ENCODE assay signal across 13 mouse cellular contexts in genomic region chr1:97647037-97647436, GRCm38 (mm10). TPM values are rescaled to one million over a fixed set of nuclear protein-coding genes. Genes with fewer than 3 reads are reported as not detected.
DNase-seq lines count a peak whose midpoint lies in the region; ATAC-seq and TF ChIP-seq lines count a peak whose summit lies in the region.
"Had no signal": no experiment of that assay in that cellular context is flagged by ENCODE, and none has a peak within 500 bp of the region (broad histone marks: within the 10 kb centered on the region; RNA-seq: fewer than 3 reads in every experiment).

No protein-coding gene starts in this region.

- ATAC-seq in liver, embryonic 12.5 days = no peak

- no peaks in the 10 kb centered on the region for H3K4me1 ChIP-seq in liver, adult 2 months (ENCODE audit: control insufficient read depth, insufficient read depth, low read length)
- H3K4me1 ChIP-seq in liver, embryonic 12.5 days = peaks cover 37% of the 10 kb centered on the region
- no peaks in the 10 kb centered on the region for H3K4me1 ChIP-seq in ES-E14 (ENCODE audit: control insufficient read depth in 2 of 2, insufficient read depth in 2 of 2, low read length in 2 of 2, poor library complexity in 1 of 2)
- H3K4me1 ChIP-seq in olfactory bulb, adult 2 months (ENCODE audit: control insufficient read depth, insufficient read depth, low read length) = peaks cover 14% of the 10 kb centered on the region; the same call in 1 of the 2 replicates

- no peak for DNase-seq in liver, adult 2 months (ENCODE audit: extremely low read depth, low read depth, low spot score)
- DNase-seq in ES-E14 (ENCODE audit: low read depth, low spot score) = peak; percentile 36
- no peak for DNase-seq in brain, embryonic 14.5 days (ENCODE audit: low read depth)
- DNase-seq in yolk sac, embryonic 10.5 days (ENCODE audit: low spot score) = no peak
- DNase-seq in left cerebral cortex, adult 18-20 months (ENCODE audit: low spot score in 2 of 2) = no peak
- DNase-seq in urinary bladder, postnatal 4 days (ENCODE audit: low spot score in 2 of 2) = no peak
- DNase-seq: adrenal gland, adult 8-10 months; gastrocnemius, postnatal 14 days had no signal

- 97% methylated on average over 1 of the region's 1 CpGs for WGBS in liver, adult 2 months
- WGBS in liver, embryonic 12.5 days (ENCODE audit: insufficient replicate concordance) = 83% methylated on average over 1 of the region's 1 CpGs
- 73% methylated on average over 1 of the region's 1 CpGs for WGBS in olfactory bulb, adult 2 months

- H3K4me3 ChIP-seq in liver, adult 2 months (ENCODE audit: insufficient read depth, low read depth, low read length) = no peak overlapping the region
- no peak overlapping the region for H3K4me3 ChIP-seq in liver, embryonic 12.5 days
- no peak overlapping the region for H3K4me3 ChIP-seq in ES-E14 (ENCODE audit: insufficient read depth in 1 of 2, low read depth in 1 of 2, low read length in 2 of 2, poor library complexity in 1 of 2, severe bottlenecking in 1 of 2)
- no peak overlapping the region for H3K4me3 ChIP-seq in olfactory bulb, adult 2 months (ENCODE audit: insufficient read depth, low read depth, low read length)
- H3K4me3 ChIP-seq: embryonic facial prominence, embryonic 10.5 days; hindbrain, embryonic 13.5 days had no signal

- no peak for TF ChIP-seq POLR2A in liver, adult 2 months (IDR thresholded peaks at IDR 0.05; ENCODE audit: extremely low read depth, insufficient read depth, low read length)
- TF ChIP-seq POLR2A in brain, embryonic 14.5 days (IDR thresholded peaks at IDR 0.05; ENCODE audit: borderline replicate concordance, extremely low read depth, insufficient read depth, insufficient read length, poor library complexity, severe bottlenecking) = no peak
- TF ChIP-seq POLR2A in olfactory bulb, adult 2 months (IDR thresholded peaks at IDR 0.05; ENCODE audit: insufficient read depth, low read depth, low read length) = no peak

- no peak overlapping the region for H3K9ac ChIP-seq in liver, adult 2 months (ENCODE audit: low read depth, low read length)
- H3K9ac ChIP-seq in liver, embryonic 12.5 days = no peak overlapping the region
- no peak overlapping the region for H3K9ac ChIP-seq in ES-E14 (ENCODE audit: insufficient read depth, low read depth, low read length, poor library complexity, severe bottlenecking)
- H3K9ac ChIP-seq: hindbrain, embryonic 13.5 days had no signal

- no peaks in the 10 kb centered on the region for H3K27me3 ChIP-seq in liver, adult 2 months (ENCODE audit: control insufficient read depth, insufficient read depth, low read length)
- H3K27me3 ChIP-seq in liver, embryonic 12.5 days (replicated peaks) = no peaks in the 10 kb centered on the region
- H3K27me3 ChIP-seq: hindbrain, embryonic 13.5 days had no signal

- H3K79me2 ChIP-seq in liver, adult 2 months (ENCODE audit: control insufficient read depth, insufficient read depth, low read length) = no peaks in the 10 kb centered on the region; the same call in 1 of the 2 replicates

- no peaks in the 10 kb centered on the region for H3K9me3 ChIP-seq in liver, embryonic 12.5 days (replicated peaks)
- H3K9me3 ChIP-seq in ES-E14 (ENCODE audit: control insufficient read depth, insufficient read depth, low read depth, low read length) = no peaks in the 10 kb centered on the region
- H3K9me3 ChIP-seq: hindbrain, embryonic 13.5 days had no signal

- peak; percentile 44; the same call in 1 of the 2 replicates for TF ChIP-seq CTCF in liver, adult 2 months (IDR thresholded peaks at IDR 0.05; ENCODE audit: low read depth, low read length)
- peak; percentile 37; the same call in 1 of the 2 replicates for TF ChIP-seq CTCF in brain, embryonic 14.5 days (IDR thresholded peaks at IDR 0.05; ENCODE audit: borderline replicate concordance, extremely low read depth, insufficient read depth, insufficient read length)
- TF ChIP-seq CTCF in olfactory bulb, adult 2 months (IDR thresholded peaks at IDR 0.05; ENCODE audit: insufficient read depth, low read depth, low read length) = peak; percentile 21; the same call in 1 of the 2 replicates

- H3K36me3 ChIP-seq in liver, adult 2 months (ENCODE audit: control insufficient read depth, insufficient read depth, low read length) = peaks cover 12% of the 10 kb centered on the region
- peaks cover 92% of the 10 kb centered on the region for H3K36me3 ChIP-seq in liver, embryonic 12.5 days
- 0 out of 2 replicates have a peak, but pooled peaks cover 3% of the 10 kb centered on the region for H3K36me3 ChIP-seq in ES-E14 (ENCODE audit: control insufficient read depth, insufficient read depth, low read length, poor library complexity, severe bottlenecking)

- no peak overlapping the region for H3K27ac ChIP-seq in liver, adult 2 months (replicated peaks; ENCODE audit: insufficient read depth, low read depth, low read length)
- no peak overlapping the region for H3K27ac ChIP-seq in liver, embryonic 12.5 days
- no peak overlapping the region for H3K27ac ChIP-seq in ES-E14 (ENCODE audit: insufficient read depth, low read depth, low read length, poor library complexity, severe bottlenecking)
- H3K27ac ChIP-seq in olfactory bulb, adult 2 months (ENCODE audit: insufficient read depth, low read depth, low read length) = no peak overlapping the region
- H3K27ac ChIP-seq: embryonic facial prominence, embryonic 10.5 days; hindbrain, embryonic 13.5 days had no signal

- H3K4me2 ChIP-seq in liver, embryonic 12.5 days = no peak overlapping the region
- H3K4me2 ChIP-seq: hindbrain, embryonic 13.5 days; midbrain, embryonic 11.5 days had no signal

- in situ Hi-C loops in ES-E14 (cut with MboI; ENCODE audit: low sequenced_read_pairs in 2 of 2, unreplicated experiment in 2 of 2) = no loop called here

TF ChIP-seq in ES-E14, 5 proteins besides CTCF, POLR2A, EP300 and RAD21:
- TF ChIP-seq HCFC1 (IDR thresholded peaks at IDR 0.05; ENCODE audit: borderline replicate concordance, insufficient read depth, low read length) = no peak
- peak; percentile 48 for TF ChIP-seq ZC3H11A (IDR thresholded peaks at IDR 0.05; ENCODE audit: borderline replicate concordance, low read depth, low read length)
- no peak for TF ChIP-seq CHD2 (IDR thresholded peaks at IDR 0.05; ENCODE audit: low read depth, low read length)
- TF ChIP-seq MAFK (IDR thresholded peaks at IDR 0.05; ENCODE audit: insufficient read depth, low read depth, low read length) = no peak
- TF ChIP-seq ZNF384 (IDR thresholded peaks at IDR 0.05; ENCODE audit: low read depth, low read length) = no peak

RNA-seq across cellular contexts. Expression of gene D1Ertd622e, which starts 14.8 kb away (rescaled TPM):
- 14.0 and 17.0 TPM in 2 replicates for total RNA-seq in liver, adult 2 months (2014; rRNA removed)
- 8.6 and 9.2 TPM in 2 replicates for polyA plus RNA-seq in liver, adult 2 months (2012; rRNA removed)
- 41.7 and 42.4 TPM in 2 replicates for polyA plus RNA-seq in liver, embryonic 12.5 days (2016; fragmentation: Nextera tagmentation; extraction: Ambion mirVana)
- 2.2 and 2.7 TPM in 2 replicates for total RNA-seq in ES-E14 (2012; rRNA removed)
- 44.4 and 53.5 TPM in 2 replicates for polyA plus RNA-seq in brain, embryonic 14.5 days (2012; rRNA removed)
- not detected in 2 replicates for polyA plus RNA-seq in olfactory bulb, adult 2 months (2012; ENCODE audit: insufficient read depth, insufficient read length, low replicate concordance, missing spikeins)
- total RNA-seq in left cerebral cortex, adult 18-20 months (2021) = 10 to 100 TPM; 68.4 to 81.3 TPM
